Mouse (Mus musculus): ENCODE results near the gene Dguok. TPM values are rescaled to one million over a fixed set of nuclear protein-coding genes. Genes with fewer than 3 reads are reported as not detected.

Dguok gene
- polyA plus RNA-seq, 1 experiment from 2014 or later, result 63.0 TPM

DNA sequence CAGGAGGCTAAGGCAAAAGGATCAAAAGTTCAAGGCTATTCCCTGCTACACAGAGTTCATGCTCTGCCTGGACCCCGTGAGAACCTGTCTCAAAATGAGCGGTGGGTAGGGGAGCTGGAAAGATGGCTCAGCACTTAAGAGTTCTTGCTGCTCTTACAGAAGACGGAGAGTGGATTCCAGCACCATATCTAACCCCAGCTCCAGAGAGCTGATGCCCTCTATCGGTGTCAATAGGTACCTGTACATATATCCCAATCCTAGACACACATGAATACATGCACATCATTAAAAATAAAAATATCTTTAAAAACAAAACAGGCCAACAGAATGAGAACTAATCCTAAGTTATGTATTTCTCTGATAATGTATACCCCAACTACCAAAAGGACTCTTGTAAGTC is 28.6 kb downstream of the Dguok start:
- Histone ChIP-seq H3K4me2 (ENCODE audit: low read depth) (no peak overlapping the region), H3K9me3 (ENCODE audit: control insufficient read depth, low read length) (no peaks in the 10 kb centered on the region), H3K27me3 (ENCODE audit: control insufficient read depth, insufficient read depth, low read length) (no peaks in the 10 kb centered on the region), H3K9ac (ENCODE audit: low read length) (no peak overlapping the region), H3K36me3 (ENCODE audit: control insufficient read depth, insufficient read depth, low read length) (peaks cover 4% of the 10 kb centered on the region; the same call in 1 of the 2 replicates), H3K4me3 (ENCODE audit: low read depth, low read length) (no peak overlapping the region), H3K27ac (ENCODE audit: low read depth, low read length) (no peak overlapping the region), H3K4me1 (ENCODE audit: control insufficient read depth, insufficient read depth, low read length) (no peaks in the 10 kb centered on the region)
- ATAC-seq (ENCODE audit: insufficient read depth, low FRiP score, low TSS enrichment), result no peak
- DNase-seq (ENCODE audit: low spot score), result no peak
- 75% methylated on average over 4 of the region's 4 CpGs for WGBS

DNA sequence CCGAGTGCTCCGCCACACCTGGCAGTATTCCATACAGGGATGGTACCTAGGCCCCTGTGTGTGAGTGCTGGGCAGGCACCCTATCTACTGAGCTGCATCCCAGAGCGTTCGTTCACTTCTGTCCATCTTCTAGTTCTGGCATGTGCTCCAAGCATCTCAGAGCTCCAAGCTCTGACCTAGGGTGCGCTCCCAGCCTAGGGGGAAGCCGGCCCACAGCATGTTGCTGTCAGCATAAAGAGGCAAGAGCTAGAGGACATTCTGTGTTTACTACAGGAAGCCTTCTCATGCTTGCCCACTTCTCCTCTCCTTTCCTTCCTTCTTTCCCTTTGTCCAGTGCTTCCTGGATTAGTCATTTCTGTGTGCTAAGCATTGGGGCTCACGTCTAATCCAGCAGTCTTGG is 31.3 kb downstream of the Dguok start:
- no peaks in the 10 kb centered on the region for H3K36me3 ChIP-seq (ENCODE audit: control insufficient read depth, insufficient read depth, low read length)
- ATAC-seq (ENCODE audit: insufficient read depth, low FRiP score, low TSS enrichment), result no peak

DNA sequence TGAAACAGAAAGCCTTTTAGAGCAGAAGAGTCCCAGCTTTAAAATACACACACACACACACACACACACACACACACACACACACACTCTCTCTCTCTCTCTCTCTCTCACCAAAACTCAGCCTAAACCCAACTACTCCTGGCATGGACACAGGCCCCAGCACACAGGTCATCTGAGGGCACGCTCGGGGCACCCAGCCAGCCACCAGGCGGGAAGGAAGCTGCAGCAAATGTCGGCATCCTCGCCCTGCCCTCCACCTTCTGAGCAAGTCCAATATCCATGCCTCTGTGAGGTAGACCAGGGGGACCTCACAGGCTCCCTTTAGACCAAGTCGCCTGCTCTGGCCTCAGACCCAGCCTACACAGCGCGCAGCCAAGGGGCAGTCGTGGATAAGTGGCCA is 33.5 kb downstream of the Dguok start:
- no peaks in the 10 kb centered on the region for H3K9me3 ChIP-seq (ENCODE audit: control insufficient read depth, low read length)
- ATAC-seq (ENCODE audit: insufficient read depth, low FRiP score, low TSS enrichment), result no peak
- H3K27ac ChIP-seq (ENCODE audit: low read depth, low read length), result no peak overlapping the region
- no peaks in the 10 kb centered on the region for H3K36me3 ChIP-seq (ENCODE audit: control insufficient read depth, insufficient read depth, low read length)
- no peak overlapping the region for H3K4me2 ChIP-seq (ENCODE audit: low read depth)
- H3K9ac ChIP-seq (ENCODE audit: low read length), result no peak overlapping the region
- no peaks in the 10 kb centered on the region for H3K4me1 ChIP-seq (ENCODE audit: control insufficient read depth, insufficient read depth, low read length)
- DNase-seq (ENCODE audit: low spot score), result no peak
- H3K4me3 ChIP-seq (ENCODE audit: low read depth, low read length), result no peak overlapping the region
- WGBS, result 79% methylated on average over 9 of the region's 9 CpGs
- no peaks in the 10 kb centered on the region for H3K27me3 ChIP-seq (ENCODE audit: control insufficient read depth, insufficient read depth, low read length)

More for the DNA sequence above, 31.3 kb downstream of the Dguok start:
- Histone ChIP-seq H3K4me2 (ENCODE audit: low read depth) (no peak overlapping the region), H3K27ac (ENCODE audit: low read depth, low read length) (no peak overlapping the region), H3K4me3 (ENCODE audit: low read depth, low read length) (no peak overlapping the region), H3K27me3 (ENCODE audit: control insufficient read depth, insufficient read depth, low read length) (no peaks in the 10 kb centered on the region), H3K4me1 (ENCODE audit: control insufficient read depth, insufficient read depth, low read length) (no peaks in the 10 kb centered on the region), H3K9ac (ENCODE audit: low read length) (no peak overlapping the region), H3K9me3 (ENCODE audit: control insufficient read depth, low read length) (no peaks in the 10 kb centered on the region)
- WGBS, result 83% methylated on average over 7 of the region's 7 CpGs
- no peak for DNase-seq (ENCODE audit: low spot score)

DNA sequence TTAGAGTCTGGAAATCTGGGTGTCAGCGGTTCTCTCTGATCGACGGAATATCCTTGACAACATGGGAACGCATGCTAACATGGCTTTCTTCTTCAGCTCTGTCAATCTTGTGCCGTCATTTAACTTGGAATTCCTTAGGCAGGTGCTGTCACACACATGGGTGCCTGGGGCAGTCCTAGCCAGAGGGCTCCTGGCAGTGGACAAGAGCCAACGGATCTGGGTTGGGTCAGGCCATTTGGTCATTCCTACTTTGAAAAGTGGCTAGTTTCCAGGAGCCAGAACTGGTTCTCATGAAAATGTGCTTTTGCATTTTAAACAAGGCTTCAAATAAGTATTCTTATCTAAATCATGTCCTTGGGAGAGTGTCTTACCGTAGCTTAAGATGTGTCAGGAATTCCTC is 35.0 kb downstream of the Dguok start:
- no peak overlapping the region for H3K4me3 ChIP-seq (ENCODE audit: low read depth, low read length)
- H3K9me3 ChIP-seq (ENCODE audit: control insufficient read depth, low read length), result no peaks in the 10 kb centered on the region
- 90% methylated on average over 7 of the region's 7 CpGs for WGBS
- no peak overlapping the region for H3K4me2 ChIP-seq (ENCODE audit: low read depth)
- no peaks in the 10 kb centered on the region for H3K27me3 ChIP-seq (ENCODE audit: control insufficient read depth, insufficient read depth, low read length)
- no peak overlapping the region for H3K27ac ChIP-seq (ENCODE audit: low read depth, low read length)
- ATAC-seq (ENCODE audit: insufficient read depth, low FRiP score, low TSS enrichment) (no peak), DNase-seq (ENCODE audit: low spot score) (no peak)
- H3K36me3 ChIP-seq (ENCODE audit: control insufficient read depth, insufficient read depth, low read length), result no peaks in the 10 kb centered on the region
- no peaks in the 10 kb centered on the region for H3K4me1 ChIP-seq (ENCODE audit: control insufficient read depth, insufficient read depth, low read length)
- H3K9ac ChIP-seq (ENCODE audit: low read length), result no peak overlapping the region

DNA sequence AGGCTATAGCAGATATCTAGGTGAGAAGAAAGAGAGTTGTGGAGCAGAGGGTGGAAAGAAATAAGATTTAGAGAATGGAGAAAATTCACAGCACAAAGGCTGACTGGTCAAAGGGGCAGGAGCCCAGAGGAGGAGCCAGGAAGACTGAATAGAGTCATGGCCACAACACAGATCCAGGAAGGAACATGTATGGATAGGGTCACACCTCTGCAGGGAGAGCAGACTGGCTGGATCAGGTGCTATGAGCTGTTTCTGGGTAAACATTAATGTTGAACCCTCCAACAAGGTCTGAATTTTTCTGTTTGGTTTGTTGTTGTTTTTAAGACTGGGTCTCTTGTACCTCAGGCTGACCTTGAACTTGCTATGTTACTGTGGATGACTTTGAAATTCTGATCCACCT is 42.8 kb downstream of the Dguok start:
- Histone ChIP-seq H3K4me2 (ENCODE audit: low read depth) (no peak overlapping the region), H3K4me3 (ENCODE audit: low read depth, low read length) (no peak overlapping the region), H3K27ac (ENCODE audit: low read depth, low read length) (no peak overlapping the region), H3K9me3 (ENCODE audit: control insufficient read depth, low read length) (no peaks in the 10 kb centered on the region), H3K4me1 (ENCODE audit: control insufficient read depth, insufficient read depth, low read length) (no peaks in the 10 kb centered on the region), H3K9ac (ENCODE audit: low read length) (no peak overlapping the region), H3K27me3 (ENCODE audit: control insufficient read depth, insufficient read depth, low read length) (no peaks in the 10 kb centered on the region), H3K36me3 (ENCODE audit: control insufficient read depth, insufficient read depth, low read length) (no peaks in the 10 kb centered on the region)
- DNase-seq (ENCODE audit: low spot score), result no peak
- ATAC-seq (ENCODE audit: insufficient read depth, low FRiP score, low TSS enrichment), result no peak

DNA sequence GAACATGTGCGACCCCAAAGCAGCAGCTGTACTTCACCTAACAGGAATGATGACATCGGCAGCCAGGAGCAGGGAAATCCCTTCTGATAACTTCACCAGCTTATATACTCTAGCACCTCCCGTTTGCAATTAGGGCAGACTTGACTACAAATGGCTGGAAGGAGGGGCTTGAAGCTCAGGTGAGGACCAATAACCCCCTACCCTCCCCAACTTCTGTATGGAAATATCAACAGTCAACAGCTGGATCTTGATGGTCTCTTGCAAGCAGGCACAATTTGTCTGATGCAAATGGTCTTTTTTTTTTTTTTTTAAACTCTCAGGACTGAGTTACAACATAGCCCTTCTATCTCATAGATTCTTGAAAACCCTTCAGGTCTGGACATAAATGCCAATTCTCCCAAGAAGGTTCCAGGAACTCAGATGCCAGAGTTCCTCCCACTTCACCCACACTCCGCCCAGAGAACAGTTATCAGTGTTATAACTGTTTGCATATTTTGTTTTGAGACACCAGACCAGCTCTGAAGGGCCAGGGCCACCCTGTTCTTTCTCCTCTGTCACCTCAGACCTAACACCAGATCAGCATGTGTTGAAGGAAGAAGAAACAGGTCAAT is 47.6 kb downstream of the Dguok start, which contains the start of gene Tet3:
Gene Tet3 (minus strand): TSS at position 51 of the 611 bp plus-strand sequence.
- no peak within 1 kb of the TSS for H3K4me3 ChIP-seq (ENCODE audit: low read depth, low read length)

DNA sequence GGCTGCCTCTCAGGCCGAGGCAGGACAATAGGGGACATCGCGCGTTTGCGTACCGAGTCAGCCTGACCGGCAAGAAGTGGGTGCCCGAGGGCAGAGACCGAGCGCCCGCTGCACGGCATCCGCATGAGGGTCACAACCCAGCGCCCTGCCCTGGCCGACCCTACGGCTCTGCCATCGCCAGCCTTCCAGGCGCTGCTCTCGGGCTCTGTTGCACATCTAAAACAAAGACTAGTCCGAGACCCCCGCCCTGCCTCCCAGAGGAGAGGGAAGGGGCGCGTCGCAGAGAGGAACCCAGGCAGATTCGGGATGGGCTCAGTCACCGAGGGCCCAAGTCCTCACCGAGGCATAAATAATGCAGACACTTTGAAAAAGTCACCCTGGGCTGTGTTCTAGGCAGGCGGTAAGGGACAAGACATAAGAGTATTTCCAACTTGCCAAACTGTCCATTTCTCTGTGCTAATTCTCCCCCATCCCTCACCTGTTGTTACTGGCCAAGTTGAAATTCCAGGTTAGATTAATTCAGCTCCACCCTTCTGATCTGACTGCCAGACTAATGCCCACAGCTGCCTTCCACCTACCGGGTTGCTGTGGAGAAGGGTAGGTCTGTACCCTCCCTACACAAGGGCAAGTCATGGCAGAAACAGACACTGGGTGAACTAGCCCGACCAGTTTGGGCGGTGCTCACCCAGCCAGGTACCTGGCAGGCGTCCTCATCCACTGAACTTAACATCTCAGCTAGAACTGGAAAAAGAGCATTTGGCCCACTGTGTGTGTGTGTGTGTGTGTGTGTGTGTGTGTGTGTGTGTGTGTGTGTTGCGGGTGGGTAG is 49.6 kb downstream of the Dguok start:
- H3K27ac ChIP-seq (ENCODE audit: low read depth, low read length), result peak overlapping the region; percentile 95
- H3K9me3 ChIP-seq (ENCODE audit: control insufficient read depth, low read length), result no peaks in the 10 kb centered on the region
- DNase-seq (ENCODE audit: low spot score) (no peak), ATAC-seq (ENCODE audit: insufficient read depth, low FRiP score, low TSS enrichment) (peak; percentile 31)
- peak overlapping the region; percentile 85 for H3K4me3 ChIP-seq (ENCODE audit: low read depth, low read length)
- peaks cover 35% of the 10 kb centered on the region for H3K4me1 ChIP-seq (ENCODE audit: control insufficient read depth, insufficient read depth, low read length)
- peak overlapping the region; percentile 97 for H3K9ac ChIP-seq (ENCODE audit: low read length)
- H3K27me3 ChIP-seq (ENCODE audit: control insufficient read depth, insufficient read depth, low read length), result no peaks in the 10 kb centered on the region
- H3K4me2 ChIP-seq (ENCODE audit: low read depth), result peak overlapping the region; percentile 97
- 3% methylated on average over 32 of the region's 33 CpGs for WGBS
- no peaks in the 10 kb centered on the region for H3K36me3 ChIP-seq (ENCODE audit: control insufficient read depth, insufficient read depth, low read length)

More for the DNA sequence above, 47.6 kb downstream of the Dguok start, which contains the start of gene Tet3:
- no peak for DNase-seq (ENCODE audit: low spot score)
- H3K9ac ChIP-seq (ENCODE audit: low read length), result no peak within 1 kb of the TSS
- H3K27me3 ChIP-seq (ENCODE audit: control insufficient read depth, insufficient read depth, low read length), result no peaks in the 10 kb centered on the region
- no peak within 1 kb of the TSS for H3K4me2 ChIP-seq (ENCODE audit: low read depth)
- H3K4me1 ChIP-seq (ENCODE audit: control insufficient read depth, insufficient read depth, low read length), result peaks cover 17% of the 10 kb centered on the region
- H3K27ac ChIP-seq (ENCODE audit: low read depth, low read length), result no peak within 1 kb of the TSS
- no peaks in the 10 kb centered on the region for H3K9me3 ChIP-seq (ENCODE audit: control insufficient read depth, low read length)
- no peak for ATAC-seq (ENCODE audit: insufficient read depth, low FRiP score, low TSS enrichment)
- no peaks in the 10 kb centered on the region for H3K36me3 ChIP-seq (ENCODE audit: control insufficient read depth, insufficient read depth, low read length)
- WGBS, result 82% methylated on average over 4 of the region's 4 CpGs

DNA sequence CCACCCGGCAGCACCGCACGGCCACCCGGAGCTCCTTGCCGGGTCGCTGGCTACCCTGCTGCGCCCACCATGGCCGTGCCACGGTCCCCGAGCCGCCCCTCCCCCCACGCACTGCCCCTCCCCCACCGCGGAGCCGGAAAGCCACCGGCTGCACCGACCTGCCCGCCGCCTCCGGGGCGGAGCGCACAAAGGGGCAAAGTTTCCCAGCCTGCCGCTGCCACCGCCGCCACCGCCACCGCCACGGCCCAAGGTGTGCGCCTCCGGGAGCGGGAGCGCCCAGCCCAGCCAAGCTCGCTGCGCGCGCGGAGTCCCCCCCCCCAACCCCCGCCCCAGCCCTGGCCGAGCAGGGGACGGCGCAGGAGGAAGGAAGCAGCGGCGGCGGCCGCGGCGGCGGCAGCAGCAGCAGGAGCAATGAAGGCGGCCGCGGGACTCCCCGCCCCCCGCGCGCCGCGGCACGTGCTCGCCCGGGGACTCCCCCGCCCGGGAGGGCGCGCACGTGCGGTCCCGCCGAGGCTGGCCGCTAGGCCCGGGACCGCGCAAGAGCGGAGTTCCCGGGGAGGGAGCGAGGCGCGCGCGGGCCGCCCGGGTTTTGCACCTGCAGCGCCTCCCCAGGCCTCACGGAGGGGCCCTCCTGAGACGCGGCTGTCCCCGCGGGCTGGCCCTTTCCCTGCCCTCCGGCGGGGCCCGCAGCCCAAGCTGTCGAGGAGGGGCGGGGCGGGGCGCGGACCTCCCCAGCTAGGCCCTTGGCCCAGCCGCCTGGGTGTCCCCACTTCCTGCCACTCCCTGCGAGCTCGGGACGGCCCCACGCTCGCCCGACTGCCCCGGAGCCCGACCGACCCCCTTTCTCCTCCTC is 50.4 kb downstream of the Dguok start:
- Histone ChIP-seq H3K9ac (ENCODE audit: low read length) (peak overlapping the region; percentile 97), H3K36me3 (ENCODE audit: control insufficient read depth, insufficient read depth, low read length) (no peaks in the 10 kb centered on the region), H3K4me1 (ENCODE audit: control insufficient read depth, insufficient read depth, low read length) (peaks cover 39% of the 10 kb centered on the region), H3K27me3 (ENCODE audit: control insufficient read depth, insufficient read depth, low read length) (no peaks in the 10 kb centered on the region), H3K9me3 (ENCODE audit: control insufficient read depth, low read length) (no peaks in the 10 kb centered on the region), H3K4me3 (ENCODE audit: low read depth, low read length) (peak overlapping the region; percentile 85), H3K4me2 (ENCODE audit: low read depth) (peak overlapping the region; percentile 97), H3K27ac (ENCODE audit: low read depth, low read length) (peak overlapping the region; percentile 95)
- under 1% methylated on average over 31 of the region's 105 CpGs for WGBS
- peak; percentile 74 for ATAC-seq (ENCODE audit: insufficient read depth, low FRiP score, low TSS enrichment)
- peak; percentile 87 for DNase-seq (ENCODE audit: low spot score)

Measured in neural tube, embryonic 11.5 days (tissue).